Mouse (Mus musculus): ENCODE results near the gene Frs3. TPM values are rescaled to one million over a fixed set of nuclear protein-coding genes. Genes with fewer than 3 reads are reported as not detected.
A peak's percentile ranks its signal among the peaks of the same experiment; 100 is the strongest.

Gene Frs3
- polyA plus RNA-seq, 1 experiment from 2014 or later: 9.3 TPM

DNA sequence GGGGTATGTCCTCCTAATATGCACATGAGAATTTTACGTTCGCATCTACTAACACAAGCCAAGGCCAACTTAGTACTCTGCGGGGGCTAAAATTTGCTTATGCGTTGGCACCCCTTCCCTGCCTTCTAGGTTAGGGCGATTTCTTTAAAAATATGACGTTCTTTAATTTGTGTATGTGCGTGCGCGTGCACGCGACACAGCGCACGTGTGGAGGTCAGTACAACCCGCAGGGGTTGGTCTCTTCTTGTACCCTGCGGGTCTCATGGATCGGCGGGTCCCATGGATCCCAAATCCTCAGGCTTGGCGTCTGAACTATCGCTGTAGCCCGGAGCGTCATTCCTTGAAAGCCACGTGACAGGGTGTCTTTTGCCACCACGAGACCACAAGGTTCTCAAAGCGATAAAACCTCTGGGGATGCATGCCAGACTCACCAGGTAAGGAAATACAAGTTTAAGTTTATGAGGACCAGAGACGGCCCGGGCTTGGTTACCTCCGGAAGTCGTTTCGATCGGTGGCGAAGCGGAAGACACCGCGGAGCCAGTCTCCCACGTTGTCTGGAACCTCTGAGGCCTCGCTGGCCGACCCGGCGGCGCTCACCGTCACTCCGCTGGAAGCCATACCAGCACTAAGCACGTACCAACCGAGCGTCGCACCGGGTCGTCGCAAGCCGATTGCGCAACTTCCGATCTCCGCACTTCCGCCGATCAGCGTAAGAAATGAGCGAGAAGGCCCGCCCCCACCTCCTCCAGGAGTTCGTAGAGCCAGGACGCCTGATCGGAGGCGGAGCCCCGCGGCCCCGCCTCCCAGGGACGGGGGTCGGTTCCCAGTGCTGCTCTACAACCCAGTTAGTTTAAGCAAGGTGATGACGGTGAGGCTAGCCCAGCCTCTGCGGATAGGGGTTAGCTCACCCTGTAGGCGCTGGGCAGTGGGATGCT is 1.2 kb upstream of the Frs3 start:
- WGBS: under 1% methylated on average over 70 of the region's 70 CpGs

DNA sequence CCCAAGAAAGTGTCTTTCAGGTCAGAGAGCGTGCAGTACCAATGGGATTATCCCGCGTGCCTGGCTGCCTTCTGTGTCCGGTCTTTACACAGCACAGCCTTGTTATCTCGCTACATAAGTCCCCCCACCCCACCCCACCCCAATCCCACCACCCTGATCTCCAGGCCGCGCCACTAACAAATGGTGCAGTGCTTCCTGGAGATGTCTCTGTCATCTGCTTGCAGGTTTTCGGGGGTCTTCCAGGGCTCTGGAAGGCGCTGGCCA is 554 bp upstream of the Frs3 start, which contains the start of gene Tomm6:
TSS of gene Tomm6 (minus strand) at position 43 of the 264 bp plus-strand sequence.
- Histone ChIP-seq H3K4me1 (ENCODE audit: control insufficient read depth, insufficient read depth, low read length) (peaks cover 15% of the 10 kb centered on the region), H3K9me3 (ENCODE audit: control insufficient read depth, low read length) (no peaks in the 10 kb centered on the region), H3K4me3 (ENCODE audit: low read depth, low read length) (peak within 1 kb of the TSS; percentile 60), H3K9ac (ENCODE audit: low read length) (peak within 1 kb of the TSS; percentile 75), H3K36me3 (ENCODE audit: control insufficient read depth, insufficient read depth, low read length) (peaks cover 2% of the 10 kb centered on the region; the same call in 1 of the 2 replicates), H3K4me2 (peak within 1 kb of the TSS; percentile 89), H3K27me3 (ENCODE audit: control insufficient read depth, insufficient read depth, low read length) (no peaks in the 10 kb centered on the region), H3K27ac (ENCODE audit: low read depth, low read length) (peak within 1 kb of the TSS; percentile 52)
- ATAC-seq (ENCODE audit: low FRiP score) (no peak), DNase-seq (ENCODE audit: low spot score, missing footprints) (no peak)
- 0% methylated on average over 9 of the region's 9 CpGs for WGBS

More for the DNA sequence above, 1.2 kb upstream of the Frs3 start:
- H3K4me1 ChIP-seq (ENCODE audit: control insufficient read depth, insufficient read depth, low read length): peaks cover 15% of the 10 kb centered on the region
- H3K4me3 ChIP-seq (ENCODE audit: low read depth, low read length): peak overlapping the region; percentile 60
- peak; percentile 91 for ATAC-seq (ENCODE audit: low FRiP score)
- peak; percentile 100 for DNase-seq (ENCODE audit: low spot score, missing footprints)
- no peaks in the 10 kb centered on the region for H3K9me3 ChIP-seq (ENCODE audit: control insufficient read depth, low read length)
- peak overlapping the region; percentile 75 for H3K9ac ChIP-seq (ENCODE audit: low read length)
- H3K4me2 ChIP-seq: peak overlapping the region; percentile 89
- peak overlapping the region; percentile 52; the same call in 1 of the 2 replicates for H3K27ac ChIP-seq (ENCODE audit: low read depth, low read length)
- H3K36me3 ChIP-seq (ENCODE audit: control insufficient read depth, insufficient read depth, low read length): peaks cover 2% of the 10 kb centered on the region; the same call in 1 of the 2 replicates
- H3K27me3 ChIP-seq (ENCODE audit: control insufficient read depth, insufficient read depth, low read length): no peaks in the 10 kb centered on the region

DNA sequence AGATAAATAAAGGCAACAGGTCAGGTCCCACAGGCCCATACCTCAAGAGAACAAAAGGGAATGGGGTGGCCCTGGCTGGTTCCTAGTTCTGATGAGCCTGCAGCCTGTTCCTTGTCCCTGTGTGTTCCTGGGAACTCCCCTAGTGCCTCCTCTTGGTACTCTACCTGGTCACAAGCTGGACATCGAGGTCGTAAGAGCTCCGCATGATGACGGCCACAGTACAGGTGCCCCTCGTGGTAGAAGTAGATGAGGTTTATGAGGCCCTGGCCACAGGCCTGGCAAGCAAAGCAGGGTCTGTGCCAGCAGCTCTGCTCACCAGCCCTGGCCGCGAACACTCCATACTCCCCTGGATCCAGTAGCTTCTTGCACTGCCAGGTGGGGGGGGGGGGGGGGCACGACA is 1.1 kb downstream of the Frs3 start:
- no peak overlapping the region for H3K27ac ChIP-seq (ENCODE audit: low read depth, low read length)
- H3K4me1 ChIP-seq (ENCODE audit: control insufficient read depth, insufficient read depth, low read length): peaks cover 22% of the 10 kb centered on the region
- no peaks in the 10 kb centered on the region for H3K9me3 ChIP-seq (ENCODE audit: control insufficient read depth, low read length)
- 81% methylated on average over 8 of the region's 8 CpGs for WGBS
- no peaks in the 10 kb centered on the region for H3K27me3 ChIP-seq (ENCODE audit: control insufficient read depth, insufficient read depth, low read length)
- DNase-seq (ENCODE audit: low spot score, missing footprints): no peak
- no peak for ATAC-seq (ENCODE audit: low FRiP score)
- no peaks in the 10 kb centered on the region for H3K36me3 ChIP-seq (ENCODE audit: control insufficient read depth, insufficient read depth, low read length)
- no peak overlapping the region for H3K4me3 ChIP-seq (ENCODE audit: low read depth, low read length)
- peak overlapping the region; percentile 89 for H3K4me2 ChIP-seq
- H3K9ac ChIP-seq (ENCODE audit: low read length): no peak overlapping the region

DNA sequence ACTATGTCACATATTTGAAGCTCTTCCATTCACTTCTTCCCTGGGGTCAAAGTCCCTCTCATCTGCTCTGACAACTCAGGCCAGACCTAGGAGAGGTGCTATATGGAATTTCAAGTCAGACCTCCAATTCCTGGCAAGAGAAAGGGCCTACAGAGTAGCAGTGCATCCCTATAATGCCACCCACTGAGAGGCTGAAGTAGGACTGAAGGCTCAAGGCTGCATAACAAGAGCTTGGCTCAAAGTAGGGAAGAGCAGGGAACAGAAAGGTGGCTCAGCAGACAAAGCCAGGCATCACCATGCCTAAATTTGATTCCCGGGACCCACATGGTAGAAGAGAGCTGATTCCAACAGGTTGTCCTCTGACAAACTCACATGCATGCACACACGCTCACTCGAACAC is 2.8 kb downstream of the Frs3 start:
- peaks cover 26% of the 10 kb centered on the region for H3K4me1 ChIP-seq (ENCODE audit: control insufficient read depth, insufficient read depth, low read length)
- H3K9me3 ChIP-seq (ENCODE audit: control insufficient read depth, low read length): no peaks in the 10 kb centered on the region
- no peak overlapping the region for H3K9ac ChIP-seq (ENCODE audit: low read length)
- no peaks in the 10 kb centered on the region for H3K27me3 ChIP-seq (ENCODE audit: control insufficient read depth, insufficient read depth, low read length)
- no peaks in the 10 kb centered on the region for H3K36me3 ChIP-seq (ENCODE audit: control insufficient read depth, insufficient read depth, low read length)
- 86% methylated on average over 3 of the region's 3 CpGs for WGBS
- no peak for DNase-seq (ENCODE audit: low spot score, missing footprints)
- no peak overlapping the region for H3K4me3 ChIP-seq (ENCODE audit: low read depth, low read length)
- no peak overlapping the region for H3K27ac ChIP-seq (ENCODE audit: low read depth, low read length)
- no peak for ATAC-seq (ENCODE audit: low FRiP score)
- H3K4me2 ChIP-seq: no peak overlapping the region

DNA sequence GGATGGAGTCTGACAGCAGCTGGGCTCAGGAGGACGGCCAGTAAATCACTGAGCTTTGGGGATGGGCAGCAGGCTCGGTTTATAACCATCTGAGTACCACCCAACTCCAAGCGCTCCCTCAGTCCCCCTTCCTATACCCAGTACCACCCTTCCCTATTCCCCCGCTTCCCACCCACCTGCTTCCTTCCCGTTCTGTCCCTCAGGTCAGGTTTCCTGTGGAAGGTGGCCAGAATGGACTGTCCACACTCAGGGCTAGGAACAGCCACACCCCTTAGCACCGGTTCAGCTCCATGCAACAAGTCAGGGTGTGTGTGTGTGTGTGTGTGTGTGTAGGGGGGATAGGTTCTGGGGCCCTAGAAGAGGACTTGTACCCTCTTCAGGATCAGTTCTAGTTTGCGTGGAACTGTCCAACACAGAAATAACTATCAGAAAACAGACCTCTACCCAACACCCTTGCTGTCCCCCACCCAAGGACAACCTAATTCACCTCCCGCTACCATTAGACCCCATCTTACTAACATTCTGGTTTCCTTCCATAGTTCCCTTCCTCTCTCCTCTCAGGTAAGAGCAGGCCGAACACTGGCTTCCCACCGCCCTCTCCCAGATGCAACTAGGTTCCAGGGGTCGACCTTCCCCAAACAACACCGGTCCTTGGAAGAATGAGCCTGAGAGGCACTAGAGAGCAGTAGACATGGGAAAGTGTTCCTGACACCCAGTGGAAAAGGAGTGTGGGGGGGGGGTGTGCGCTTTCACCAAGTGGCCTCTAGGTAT is 5.0 kb downstream of the Frs3 start:
- no peaks in the 10 kb centered on the region for H3K27me3 ChIP-seq (ENCODE audit: control insufficient read depth, insufficient read depth, low read length)
- H3K27ac ChIP-seq (ENCODE audit: low read depth, low read length): peak overlapping the region; percentile 25; the same call in 1 of the 2 replicates
- no peak for DNase-seq (ENCODE audit: low spot score, missing footprints)
- no peak; the same call in 1 of the 2 replicates for ATAC-seq (ENCODE audit: low FRiP score)
- H3K4me1 ChIP-seq (ENCODE audit: control insufficient read depth, insufficient read depth, low read length): peaks cover 18% of the 10 kb centered on the region
- H3K4me3 ChIP-seq (ENCODE audit: low read depth, low read length): peak overlapping the region; percentile 80
- no peaks in the 10 kb centered on the region for H3K9me3 ChIP-seq (ENCODE audit: control insufficient read depth, low read length)
- H3K36me3 ChIP-seq (ENCODE audit: control insufficient read depth, insufficient read depth, low read length): no peaks in the 10 kb centered on the region
- 37% methylated on average over 13 of the region's 13 CpGs for WGBS
- H3K9ac ChIP-seq (ENCODE audit: low read length): peak overlapping the region; percentile 58; the same call in 1 of the 2 replicates
- peak overlapping the region; percentile 56 for H3K4me2 ChIP-seq

DNA sequence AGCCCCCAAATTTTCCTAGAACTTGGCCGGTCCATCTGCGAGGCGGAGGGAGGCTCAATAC is 5.4 kb downstream of the Frs3 start, which contains the start of gene Gm21981:
TSS of gene Gm21981 (minus strand) at position 14 of the 61 bp plus-strand sequence.
- ATAC-seq (ENCODE audit: low FRiP score) (no peak), DNase-seq (ENCODE audit: low spot score, missing footprints) (no peak)
- Histone ChIP-seq H3K4me2 (peak within 1 kb of the TSS; percentile 56), H3K4me1 (ENCODE audit: control insufficient read depth, insufficient read depth, low read length) (peaks cover 17% of the 10 kb centered on the region), H3K36me3 (ENCODE audit: control insufficient read depth, insufficient read depth, low read length) (no peaks in the 10 kb centered on the region), H3K9ac (ENCODE audit: low read length) (peak within 1 kb of the TSS; percentile 92), H3K27ac (ENCODE audit: low read depth, low read length) (peak within 1 kb of the TSS; percentile 68), H3K9me3 (ENCODE audit: control insufficient read depth, low read length) (no peaks in the 10 kb centered on the region), H3K4me3 (ENCODE audit: low read depth, low read length) (peak within 1 kb of the TSS; percentile 80), H3K27me3 (ENCODE audit: control insufficient read depth, insufficient read depth, low read length) (no peaks in the 10 kb centered on the region)
- WGBS: 0% methylated on average over 3 of the region's 3 CpGs

DNA sequence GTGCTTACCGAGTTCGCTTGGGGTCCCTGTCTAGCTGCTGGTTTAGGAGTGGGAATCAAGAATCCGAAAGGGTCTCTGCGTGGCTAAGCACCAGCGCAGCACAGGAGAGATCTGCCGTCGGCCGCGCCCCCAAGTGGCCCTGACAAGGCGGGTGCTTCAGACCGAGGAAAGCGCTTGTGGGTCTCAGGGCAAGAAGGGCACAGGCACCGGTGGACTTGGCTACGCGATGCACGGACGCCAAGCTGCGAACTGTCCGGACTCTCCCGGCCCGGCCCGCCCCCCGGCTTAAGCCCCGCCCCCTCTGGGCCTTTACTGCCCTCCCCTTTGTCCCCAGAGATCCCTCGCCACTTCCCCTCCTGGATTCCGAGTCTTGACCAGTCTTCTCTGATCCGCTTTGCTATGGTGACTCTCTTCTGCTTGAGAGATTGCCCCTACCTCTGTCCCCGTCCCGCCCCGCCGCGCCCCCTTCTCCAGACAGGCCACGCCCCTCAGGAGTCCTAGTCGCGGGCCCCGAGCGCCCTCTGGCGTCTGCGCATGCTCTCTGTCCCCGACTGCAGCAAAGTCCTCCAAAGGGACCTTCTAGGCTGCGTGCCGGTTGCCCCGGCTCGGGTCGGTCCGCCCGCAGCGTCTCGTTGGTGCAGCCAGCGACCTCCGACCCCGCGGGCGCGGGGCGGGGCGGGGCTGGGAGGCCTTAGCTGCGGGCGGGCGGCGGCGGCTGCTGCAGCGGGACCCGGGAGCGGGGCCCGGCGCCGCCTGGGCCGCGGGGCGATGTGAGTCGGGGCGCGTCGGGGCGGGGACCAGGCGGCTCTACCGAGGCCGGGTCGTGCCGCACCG is 5.9 kb downstream of the Frs3 start, which contains the start of gene Prickle4:
TSS of gene Prickle4 (minus strand) at position 234 of the 834 bp plus-strand sequence.
- H3K4me3 ChIP-seq (ENCODE audit: low read depth, low read length): peak within 1 kb of the TSS; percentile 80
- H3K27me3 ChIP-seq (ENCODE audit: control insufficient read depth, insufficient read depth, low read length): no peaks in the 10 kb centered on the region
- H3K9me3 ChIP-seq (ENCODE audit: control insufficient read depth, low read length): no peaks in the 10 kb centered on the region
- no peaks in the 10 kb centered on the region; the same call in 1 of the 2 replicates for H3K36me3 ChIP-seq (ENCODE audit: control insufficient read depth, insufficient read depth, low read length)
- peak within 1 kb of the TSS; percentile 56 for H3K4me2 ChIP-seq
- H3K27ac ChIP-seq (ENCODE audit: low read depth, low read length): peak within 1 kb of the TSS; percentile 68
- H3K4me1 ChIP-seq (ENCODE audit: control insufficient read depth, insufficient read depth, low read length): peaks cover 13% of the 10 kb centered on the region
- peak within 1 kb of the TSS; percentile 92 for H3K9ac ChIP-seq (ENCODE audit: low read length)
- DNase-seq (ENCODE audit: low spot score, missing footprints) (peak; percentile 100), ATAC-seq (ENCODE audit: low FRiP score) (peak; percentile 97)
- under 1% methylated on average over 81 of the region's 82 CpGs for WGBS

DNA sequence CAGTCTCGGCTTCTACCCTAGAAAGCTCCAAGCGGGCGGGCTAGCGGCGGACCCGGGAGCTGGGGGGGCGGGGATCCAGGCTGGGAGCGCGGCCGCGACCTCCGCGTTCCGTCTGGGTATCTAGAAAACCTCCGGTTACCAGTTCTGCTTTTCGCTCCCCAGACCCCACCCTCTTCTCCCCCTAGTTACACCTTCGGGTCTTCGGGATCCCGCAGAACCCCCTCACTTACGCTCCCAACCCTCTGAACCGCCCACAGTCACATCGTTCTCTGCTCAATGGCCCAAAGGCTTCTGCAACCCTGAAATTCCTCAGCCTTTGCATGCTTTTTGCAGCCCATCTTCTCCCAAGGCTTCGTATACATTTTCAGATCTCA is 6.5 kb downstream of the Frs3 start:
- peak overlapping the region; percentile 68 for H3K27ac ChIP-seq (ENCODE audit: low read depth, low read length)
- peaks cover 11% of the 10 kb centered on the region for H3K4me1 ChIP-seq (ENCODE audit: control insufficient read depth, insufficient read depth, low read length)
- H3K27me3 ChIP-seq (ENCODE audit: control insufficient read depth, insufficient read depth, low read length): no peaks in the 10 kb centered on the region
- H3K9ac ChIP-seq (ENCODE audit: low read length): peak overlapping the region; percentile 92
- H3K4me3 ChIP-seq (ENCODE audit: low read depth, low read length): peak overlapping the region; percentile 80
- peak overlapping the region; percentile 56 for H3K4me2 ChIP-seq
- no peak for DNase-seq (ENCODE audit: low spot score, missing footprints)
- ATAC-seq (ENCODE audit: low FRiP score): peak; percentile 17; the same call in 1 of the 2 replicates
- no peaks in the 10 kb centered on the region; the same call in 1 of the 2 replicates for H3K36me3 ChIP-seq (ENCODE audit: control insufficient read depth, insufficient read depth, low read length)
- under 1% methylated on average over 23 of the region's 23 CpGs for whole genome bisulfite sequencing
- H3K9me3 ChIP-seq (ENCODE audit: control insufficient read depth, low read length): no peaks in the 10 kb centered on the region

Data from midbrain, embryonic 11.5 days (tissue).